Mouse (Mus musculus): ENCODE measurements around the gene Rtraf. TPM values are rescaled to one million over a fixed set of nuclear protein-coding genes. Genes with fewer than 3 reads are reported as not detected.

Rtraf gene
- total RNA-seq, 2 experiments from 2014 or later: 43.5 to 45.1 TPM

DNA sequence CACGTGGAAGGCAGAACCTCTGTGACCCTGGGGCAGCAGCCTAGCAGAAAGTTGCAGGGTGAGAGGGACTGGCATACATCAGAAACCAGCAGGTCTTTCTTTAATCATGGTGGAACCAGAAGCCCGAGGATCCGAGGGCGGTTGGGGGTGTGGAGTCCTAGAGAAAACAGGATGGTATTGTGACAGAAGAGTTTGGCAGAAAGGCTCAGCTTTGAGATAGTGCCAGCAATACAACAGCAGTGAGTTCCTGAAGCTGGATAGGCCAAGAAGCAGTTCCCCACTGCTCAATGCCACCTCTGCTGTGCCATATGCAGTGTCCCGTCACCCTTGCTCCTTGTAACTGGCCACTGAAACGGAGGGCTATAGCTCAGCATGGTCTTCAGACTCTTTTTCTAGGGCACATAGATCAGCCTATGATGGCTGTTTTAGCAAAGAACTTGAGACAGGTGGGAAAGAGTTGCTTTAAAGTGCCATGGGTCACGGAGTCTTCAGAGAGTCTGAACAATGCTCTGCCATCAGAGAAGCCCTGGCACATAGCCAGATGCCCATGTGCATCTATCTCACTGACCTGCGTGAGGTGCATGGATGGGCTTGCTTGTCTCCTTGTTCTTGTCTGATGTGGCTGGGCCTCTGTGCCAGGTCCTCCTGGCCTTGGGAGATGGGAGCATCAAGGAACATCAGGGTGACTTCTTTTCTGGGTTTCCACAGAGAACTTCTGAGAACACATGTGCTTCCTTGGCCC lies 22.0 kb downstream of the Rtraf start:
- no peak for DNase-seq (ENCODE audit: low spot score in 2 of 2)

- DNase-seq (ENCODE audit: low spot score in 2 of 2): no peak
These were observed 23.1 kb downstream of the Rtraf start for GRCm38 (mm10) chr14:19800485-19800884.

DNA sequence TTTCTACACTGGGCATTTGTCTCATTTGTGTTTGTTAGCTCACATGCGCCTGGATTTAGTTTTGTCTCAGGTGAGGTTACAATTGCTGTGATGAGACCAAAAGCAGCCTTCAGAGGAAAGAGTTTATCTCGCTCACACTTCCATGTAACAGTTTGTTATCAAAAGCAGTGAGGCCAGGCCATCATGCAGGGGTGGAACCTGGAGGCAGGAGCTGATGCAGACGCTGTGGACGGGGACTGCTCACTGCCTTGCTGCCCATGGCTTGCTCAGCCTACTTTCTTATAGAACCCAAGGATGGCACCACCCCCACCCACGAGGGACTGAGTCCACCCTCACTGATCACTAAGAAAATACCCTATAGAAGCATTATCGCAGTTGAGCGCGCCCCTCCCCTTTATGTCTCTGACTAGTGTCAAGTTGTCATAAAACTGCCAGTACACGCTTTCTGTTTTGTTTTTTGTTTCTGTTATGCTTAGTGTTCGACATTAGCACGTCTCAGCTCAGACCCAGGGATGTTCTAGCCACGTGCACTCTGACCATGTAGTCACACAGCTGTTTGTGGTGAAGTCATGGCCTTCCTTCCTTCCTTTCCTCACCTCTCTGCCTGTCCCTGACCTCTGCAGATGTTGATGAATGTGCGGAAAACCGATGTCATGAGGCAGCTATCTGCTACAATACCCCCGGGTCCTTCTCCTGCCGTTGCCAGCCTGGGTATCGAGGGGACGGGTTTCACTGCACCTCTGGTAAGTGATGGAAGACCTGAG lies 26.9 kb downstream of the Rtraf start:
- no peak for DNase-seq (ENCODE audit: low spot score in 2 of 2)

DNA sequence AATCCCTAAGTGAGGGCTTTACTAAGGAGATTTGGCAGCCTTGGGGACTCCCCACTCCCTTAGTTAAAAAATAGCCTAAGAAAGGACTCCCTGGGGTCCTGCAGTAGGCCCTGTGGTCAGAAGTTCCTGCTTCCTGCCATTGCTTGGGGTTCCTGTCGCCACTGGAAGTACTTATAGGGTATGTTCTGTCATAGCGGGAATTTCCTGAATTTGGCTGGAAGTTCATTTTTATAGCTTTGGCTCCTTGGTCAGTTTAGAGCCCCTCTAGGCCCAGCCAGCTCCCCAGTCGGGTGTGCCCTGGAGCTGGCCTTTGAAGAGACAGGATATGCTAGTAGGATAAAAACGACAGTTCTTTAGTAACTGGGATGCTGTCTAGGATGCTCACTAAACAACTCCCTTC lies 28.7 kb downstream of the Rtraf start:
- DNase-seq (ENCODE audit: low spot score in 2 of 2): no peak

GRCm38 (mm10) chr14:19788443-19788842 lies 35.2 kb downstream of the Rtraf start:
- no peak for DNase-seq (ENCODE audit: low spot score in 2 of 2)

GRCm38 (mm10) chr14:19785797-19786588 lies 37.6 kb downstream of the Rtraf start:
- no peak for DNase-seq (ENCODE audit: low spot score in 2 of 2)

- no peak for DNase-seq (ENCODE audit: low spot score in 2 of 2)
These were observed 45.7 kb downstream of the Rtraf start for GRCm38 (mm10) chr14:19777945-19778344.

DNA sequence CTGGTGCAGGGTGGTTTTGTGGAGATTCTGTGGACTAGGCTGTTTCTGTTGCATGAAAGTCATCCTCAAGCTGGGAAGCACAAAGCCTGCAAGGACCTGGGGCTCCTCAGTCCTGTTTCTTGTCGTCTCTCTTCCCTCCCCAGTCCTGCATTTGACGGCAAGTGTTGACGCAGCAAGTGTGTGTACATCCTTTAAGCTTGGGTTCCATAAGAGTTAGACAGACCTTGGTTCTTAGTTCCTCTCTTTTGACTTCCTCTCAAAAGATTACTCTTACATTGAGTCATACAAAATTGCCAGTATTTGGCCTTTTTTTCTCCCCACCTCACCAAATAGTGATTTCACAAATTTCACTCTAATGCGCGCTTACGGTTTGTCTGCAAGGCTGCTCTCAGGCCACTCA lies 46.3 kb downstream of the Rtraf start:
- no peak for DNase-seq (ENCODE audit: low spot score in 2 of 2)

DNA sequence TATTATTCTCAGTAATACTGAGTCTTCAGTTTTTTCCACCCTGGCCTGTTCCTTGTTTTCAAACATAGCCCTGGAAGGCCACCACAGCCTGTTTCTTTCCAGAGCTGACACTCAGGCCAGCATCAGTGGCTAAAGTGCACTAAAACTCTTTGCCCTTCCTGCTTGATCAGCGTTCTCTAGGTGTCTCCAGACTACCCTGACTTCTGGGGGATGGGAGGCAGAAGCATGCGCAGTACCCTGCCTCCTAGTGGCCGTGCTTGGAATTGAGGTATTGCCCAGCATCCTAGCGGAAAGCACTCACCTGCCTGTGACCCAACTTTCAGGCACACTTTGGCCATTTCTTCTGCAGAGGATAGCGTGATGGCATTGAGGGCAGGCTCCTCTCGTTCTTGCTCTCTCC lies 46.7 kb downstream of the Rtraf start:
- peak in 1 of 2 experiments; percentile 7 for DNase-seq (ENCODE audit: low spot score in 2 of 2)

DNA sequence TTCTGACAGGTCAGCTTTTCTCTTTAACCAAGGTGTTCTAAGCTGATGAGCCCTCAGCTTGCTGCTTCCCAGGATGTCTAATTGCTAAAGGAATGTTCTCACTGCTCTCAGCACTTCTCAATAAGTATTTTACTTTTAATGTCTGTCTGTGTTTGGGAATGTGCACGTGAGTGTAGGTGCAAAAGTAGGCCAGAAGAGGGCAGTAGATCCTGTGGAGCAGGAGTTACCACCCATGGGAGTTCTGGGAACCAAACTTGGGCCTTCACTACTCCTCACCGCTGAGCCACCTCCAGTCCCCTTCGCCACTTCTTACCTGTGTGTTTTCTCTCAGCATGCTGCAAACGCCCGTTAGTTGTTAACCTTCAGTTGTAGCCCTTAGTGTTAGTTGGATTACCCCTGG lies 47.4 kb downstream of the Rtraf start:
- no peak for DNase-seq (ENCODE audit: low spot score in 2 of 2)

DNA sequence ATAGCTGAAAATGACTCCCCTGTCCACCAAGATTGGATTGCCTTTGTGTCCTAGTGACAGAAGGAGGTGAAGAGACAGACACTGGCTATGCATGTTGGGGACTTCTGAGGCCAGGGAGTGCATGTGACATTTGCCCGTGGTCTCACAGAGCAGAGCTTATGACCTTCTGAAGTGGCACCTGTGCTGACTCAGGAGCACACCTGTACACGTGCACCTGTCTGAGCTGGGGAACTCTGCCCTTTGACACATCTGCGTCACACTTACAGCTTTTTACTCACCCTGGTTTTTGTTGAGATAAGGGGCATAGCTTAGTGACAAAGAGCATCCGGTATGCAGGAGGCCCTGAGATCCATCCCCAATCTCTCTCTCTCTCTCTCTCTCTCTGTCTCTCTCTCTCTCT lies 48.1 kb downstream of the Rtraf start:
- DNase-seq (ENCODE audit: low spot score in 2 of 2): no peak

GRCm38 (mm10) chr14:19774036-19774628 lies 49.5 kb downstream of the Rtraf start:
- DNase-seq (ENCODE audit: low spot score in 2 of 2): no peak

GRCm38 (mm10) chr14:19771173-19771572 lies 52.5 kb downstream of the Rtraf start:
- no peak for DNase-seq (ENCODE audit: low spot score in 2 of 2)

GRCm38 (mm10) chr14:19769441-19770200 lies 54.0 kb downstream of the Rtraf start:
- no peak for DNase-seq (ENCODE audit: low spot score in 2 of 2)

DNA sequence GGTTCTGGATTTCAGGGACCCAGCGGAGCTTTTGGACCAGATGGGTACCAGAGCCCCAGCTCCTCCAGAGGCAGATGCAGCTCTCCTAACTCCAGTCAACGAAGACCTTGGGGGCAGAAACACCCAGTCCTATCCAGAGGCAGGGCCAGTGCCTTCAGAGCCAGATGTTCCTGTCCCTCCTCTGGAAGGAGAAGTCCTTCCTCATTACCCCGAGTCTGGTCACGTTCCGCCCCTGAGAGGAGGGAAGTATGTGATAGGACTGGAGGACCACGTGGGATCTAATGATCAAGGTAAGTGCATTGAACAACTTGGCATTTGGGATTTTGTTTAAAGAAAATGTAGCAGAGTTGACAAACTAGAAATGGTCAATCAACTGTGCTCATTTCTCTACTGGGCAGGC lies 55.0 kb downstream of the Rtraf start:
- no peak for DNase-seq (ENCODE audit: low spot score in 2 of 2)

DNA sequence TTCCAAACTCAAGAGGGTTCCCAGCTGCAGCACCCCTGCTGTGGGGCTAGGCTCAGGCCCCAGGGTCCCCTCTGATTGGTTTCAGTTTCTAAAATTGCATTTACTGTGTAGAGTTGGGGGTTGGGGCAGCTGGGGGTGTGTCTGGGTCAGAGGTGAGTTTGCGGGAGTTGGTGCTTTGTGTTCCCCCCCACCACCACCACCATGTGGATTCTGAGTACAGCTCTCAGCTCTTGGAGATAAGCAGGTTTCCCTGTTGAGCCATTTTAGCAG lies 57.3 kb downstream of the Rtraf start:
- DNase-seq (ENCODE audit: low spot score in 2 of 2): no peak

- no peak for DNase-seq (ENCODE audit: low spot score in 2 of 2)
These were observed 57.9 kb downstream of the Rtraf start for GRCm38 (mm10) chr14:19765539-19766379.

- no peak for DNase-seq (ENCODE audit: low spot score in 2 of 2)
These were observed 59.3 kb downstream of the Rtraf start for GRCm38 (mm10) chr14:19764331-19764730.

DNA sequence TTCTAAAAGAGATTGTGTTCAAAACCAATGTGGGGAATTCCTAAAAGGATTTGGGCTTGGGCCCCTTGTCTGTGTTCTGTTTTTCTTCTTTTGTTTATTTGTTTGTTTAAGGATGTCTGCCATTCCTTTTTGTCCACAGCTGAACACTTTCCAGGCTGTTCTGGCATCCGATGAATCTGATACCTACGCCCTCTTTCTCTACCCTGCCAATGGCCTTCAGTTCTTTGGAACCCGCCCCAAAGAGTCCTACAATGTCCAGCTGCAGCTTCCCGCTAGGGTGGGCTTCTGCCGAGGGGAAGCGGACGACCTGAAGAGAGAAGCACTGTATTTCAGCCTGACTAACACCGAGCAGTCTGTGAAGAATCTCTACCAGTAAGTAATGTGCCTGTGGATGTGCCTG lies 60.1 kb downstream of the Rtraf start:
- DNase-seq (ENCODE audit: low spot score in 2 of 2): no peak

DNA sequence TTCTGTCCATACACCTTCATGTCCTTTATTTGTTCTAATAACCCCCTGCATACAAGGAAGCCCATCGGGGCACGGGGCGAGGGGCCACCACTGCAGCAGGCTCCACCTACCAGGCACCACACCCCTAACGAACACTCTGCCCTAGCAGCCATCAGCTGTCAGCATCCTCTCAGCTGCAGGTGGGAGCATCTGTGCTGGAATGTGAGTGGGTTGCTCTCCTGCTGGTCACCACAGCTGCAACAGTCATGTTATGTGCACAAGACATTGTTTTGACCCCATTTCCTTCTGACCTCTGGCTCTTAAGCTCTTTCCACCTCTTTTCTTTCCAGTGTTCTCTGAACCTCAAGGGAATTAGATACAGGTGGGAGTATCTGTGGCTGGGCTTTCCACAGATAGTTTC lies 61.6 kb downstream of the Rtraf start:
- no peak for DNase-seq (ENCODE audit: low spot score in 2 of 2)

All from left cerebral cortex, adult 18-20 months (tissue).